10 mouse cellular contexts compared by ENCODE assay signal in the genomic region with DNA sequence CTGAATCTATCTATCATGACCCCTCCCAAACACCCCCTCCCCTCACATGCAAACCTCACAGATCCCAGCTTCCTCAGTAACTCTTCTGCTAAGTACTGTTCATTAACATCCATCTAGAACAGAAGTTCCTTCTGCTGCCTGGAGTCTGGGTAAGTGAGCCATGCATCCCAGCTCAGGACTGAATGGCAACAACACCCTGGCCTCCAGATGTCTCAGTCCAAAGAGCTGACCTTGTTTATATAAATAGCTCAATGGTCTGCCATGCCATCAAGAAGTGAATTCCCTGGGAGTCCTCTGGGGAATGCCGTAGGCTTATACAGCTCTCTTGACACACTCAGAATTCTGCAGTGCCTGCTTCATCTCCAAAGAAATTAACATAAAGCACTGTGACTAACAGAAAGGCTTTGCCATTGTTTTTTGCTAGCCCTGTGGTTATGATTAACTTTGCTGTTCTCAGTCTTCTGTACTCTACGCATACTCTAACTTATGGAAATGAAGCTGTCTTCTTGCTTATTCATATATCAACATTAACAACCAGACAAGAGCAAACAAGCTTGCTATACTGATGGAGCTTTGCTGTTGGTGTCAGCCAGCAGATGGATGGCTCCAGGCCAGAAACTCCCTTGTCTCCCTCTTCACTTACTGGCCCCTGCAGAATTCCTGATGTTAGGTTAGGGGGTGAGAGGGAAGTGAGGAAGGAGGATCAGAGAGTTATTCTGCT.
DNase-seq lines count a peak whose midpoint lies in the region; ATAC-seq and TF ChIP-seq lines count a peak whose summit lies in the region.
"Had no signal": no experiment of that assay in that cellular context is flagged by ENCODE, and none has a peak within 500 bp of the region (broad histone marks: within the 10 kb centered on the region; RNA-seq: fewer than 3 reads in every experiment).

No protein-coding gene starts in this region.

- peak; percentile 19 for DNase-seq in gastrocnemius, adult 2 months
- no peak for DNase-seq in gastrocnemius, adult 8-10 months (ENCODE audit: low spot score in 2 of 2)
- no peak for DNase-seq in midbrain, embryonic 11.5 days (ENCODE audit: low spot score, missing footprints)
- DNase-seq in midbrain, embryonic 10.5 days (ENCODE audit: low spot score): no peak
- DNase-seq in heart, postnatal 0 days (ENCODE audit: low spot score): peak; percentile 65
- peak; percentile 29 for DNase-seq in retina, postnatal 1 day
- DNase-seq in adrenal gland, postnatal 10 days: no peak
- DNase-seq in kidney, postnatal 36 days: no peak
- DNase-seq: right cerebral cortex, postnatal 14 days had no signal

- no peaks in the 10 kb centered on the region for H3K27me3 ChIP-seq in midbrain, embryonic 11.5 days (ENCODE audit: control insufficient read depth, insufficient read depth, low read length)
- H3K27me3 ChIP-seq in midbrain, embryonic 10.5 days (ENCODE audit: low read depth, poor library complexity, severe bottlenecking): no peaks in the 10 kb centered on the region
- H3K27me3 ChIP-seq in heart, postnatal 0 days (ENCODE audit: control insufficient read depth, insufficient read depth, low read length): no peaks in the 10 kb centered on the region

- intact Hi-C loops in gastrocnemius, adult 2 months (cut with DNase I): no loop called here

- ATAC-seq in midbrain, embryonic 11.5 days (ENCODE audit: low FRiP score): peak; percentile 68
- peak; percentile 95 for ATAC-seq in heart, postnatal 0 days (ENCODE audit: insufficient read depth, low read depth)

- H3K36me3 ChIP-seq in midbrain, embryonic 11.5 days (ENCODE audit: control insufficient read depth, insufficient read depth, low read length): no peaks in the 10 kb centered on the region
- H3K36me3 ChIP-seq in midbrain, embryonic 10.5 days: no peaks in the 10 kb centered on the region
- no peaks in the 10 kb centered on the region for H3K36me3 ChIP-seq in heart, postnatal 0 days (replicated peaks; ENCODE audit: control insufficient read depth, insufficient read depth, low read length)

- H3K4me1 ChIP-seq in midbrain, embryonic 11.5 days (ENCODE audit: control insufficient read depth, insufficient read depth, low read length): no peaks in the 10 kb centered on the region
- peaks cover 4% of the 10 kb centered on the region; the same call in 1 of the 2 replicates for H3K4me1 ChIP-seq in midbrain, embryonic 10.5 days
- H3K4me1 ChIP-seq in heart, postnatal 0 days (ENCODE audit: control insufficient read depth, insufficient read depth): peaks cover 19% of the 10 kb centered on the region

- 81% methylated on average over 2 of the region's 2 CpGs for WGBS in midbrain, embryonic 11.5 days
- 85% methylated on average over 2 of the region's 2 CpGs for WGBS in midbrain, embryonic 10.5 days
- 51% methylated on average over 2 of the region's 2 CpGs for WGBS in heart, postnatal 0 days

- TF ChIP-seq CTCF in gastrocnemius, adult 2 months (IDR thresholded peaks at IDR 0.05): no peak
- TF ChIP-seq CTCF in heart, postnatal 0 days (IDR thresholded peaks at IDR 0.05; ENCODE audit: low read depth): no peak

- no peak overlapping the region for H3K27ac ChIP-seq in gastrocnemius, adult 2 months
- H3K27ac ChIP-seq in midbrain, embryonic 11.5 days (ENCODE audit: low read depth, low read length): no peak overlapping the region
- no peak overlapping the region for H3K27ac ChIP-seq in midbrain, embryonic 10.5 days (replicated peaks)
- peak overlapping the region; percentile 82 for H3K27ac ChIP-seq in heart, postnatal 0 days (ENCODE audit: low read depth)
- H3K27ac ChIP-seq: macrophage had no signal

- H3K9ac ChIP-seq in midbrain, embryonic 11.5 days (ENCODE audit: low read length): no peak overlapping the region
- H3K9ac ChIP-seq in heart, postnatal 0 days (replicated peaks; ENCODE audit: low read depth, low read length): no peak overlapping the region

- no peak overlapping the region for H3K4me3 ChIP-seq in gastrocnemius, adult 2 months
- H3K4me3 ChIP-seq in midbrain, embryonic 11.5 days (ENCODE audit: low read depth, low read length): no peak overlapping the region
- no peak overlapping the region for H3K4me3 ChIP-seq in midbrain, embryonic 10.5 days
- no peak overlapping the region for H3K4me3 ChIP-seq in heart, postnatal 0 days (ENCODE audit: low read depth, low read length)

- no peaks in the 10 kb centered on the region for H3K9me3 ChIP-seq in midbrain, embryonic 11.5 days (ENCODE audit: control insufficient read depth, low read length)
- no peaks in the 10 kb centered on the region; the same call in 1 of the 2 replicates for H3K9me3 ChIP-seq in midbrain, embryonic 10.5 days (replicated peaks)
- no peaks in the 10 kb centered on the region for H3K9me3 ChIP-seq in heart, postnatal 0 days (replicated peaks; ENCODE audit: control insufficient read depth, low read length)

- no peak for TF ChIP-seq EP300 in heart, postnatal 0 days (IDR thresholded peaks at IDR 0.05; ENCODE audit: low read depth)

- H3K4me2 ChIP-seq in midbrain, embryonic 11.5 days: no peak overlapping the region
- peak overlapping the region; percentile 1; the same call in 1 of the 2 replicates for H3K4me2 ChIP-seq in heart, postnatal 0 days (ENCODE audit: low read depth, low read length)

Comparison
In these comparisons a context has a peak if more than half of its experiments do, and no peak if none do; other contexts are left out.
1. DNase-seq: peak in gastrocnemius, adult 2 months (single experiment), heart, postnatal 0 days (single experiment) and retina, postnatal 1 day (single experiment); none in gastrocnemius, adult 8-10 months (0 of 2), midbrain, embryonic 11.5 days (single experiment), midbrain, embryonic 10.5 days (single experiment), adrenal gland, postnatal 10 days (single experiment) and kidney, postnatal 36 days (0 of 2).